Mouse (Mus musculus): ENCODE results near the gene Dst. TPM values are rescaled to one million over a fixed set of nuclear protein-coding genes. Genes with fewer than 3 reads are reported as not detected.

Gene Dst
- total and polyA plus RNA-seq, 3 experiments, result 9.1 to 28.0 (median 20.5) TPM

DNA sequence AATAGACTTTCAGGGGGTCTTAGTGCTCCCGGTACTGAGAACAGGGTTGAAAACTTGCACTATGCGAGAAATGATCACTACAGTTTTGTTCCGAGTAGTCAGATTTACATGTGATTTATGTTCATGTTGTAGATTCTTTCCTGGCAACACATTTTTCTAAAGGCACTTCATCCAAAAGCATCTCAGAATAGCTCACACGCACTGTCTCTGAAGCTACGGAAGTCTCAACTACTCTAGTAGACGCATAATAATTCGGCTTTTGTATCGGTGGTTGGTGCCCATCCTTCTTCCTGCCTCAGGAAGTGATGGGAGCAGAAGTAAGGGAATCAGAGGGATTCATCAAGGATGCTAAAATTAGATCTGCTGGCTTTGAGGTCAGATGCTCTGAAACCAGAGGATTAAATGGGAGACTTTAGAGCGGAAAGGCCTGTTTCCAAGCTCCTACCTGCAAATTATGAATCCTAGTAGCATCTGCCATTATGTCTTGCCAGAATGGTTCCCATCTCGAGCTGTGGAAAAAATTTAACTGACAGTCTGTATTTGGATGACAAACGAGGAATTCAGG is 32.4 kb downstream of the Dst start:
- in situ Hi-C loops (cut with MboI; ENCODE audit: low pct_ligation_motif_present, low pct_unique_long_range_greater_than_20kb, low sequenced_read_pairs) (no loop called here), dilution Hi-C loops (cut with MboI; ENCODE audit: extremely low pct_ligation_motif_present, extremely low pct_unique_long_range_greater_than_20kb, low sequenced_read_pairs) (no loop called here)
- Histone ChIP-seq H3K9ac (ENCODE audit: insufficient read depth, low read depth) (no peak overlapping the region), H3K4me2 (ENCODE audit: insufficient read depth, low read depth, poor library complexity, severe bottlenecking) (no peak overlapping the region), H3K36me3 (replicated peaks in 1 of 2; ENCODE audit: control insufficient read depth in 1 of 2, insufficient read depth in 1 of 2, low read length in 1 of 2) (peaks cover 0 to 9% of the 10 kb centered on the region in 2 experiments), H3K27ac (ENCODE audit: insufficient read depth, low read depth) (no peak overlapping the region), H3K79me2 (replicated peaks; ENCODE audit: control insufficient read depth, extremely low read depth, insufficient read depth, poor library complexity, severe bottlenecking) (no peaks in the 10 kb centered on the region), H3K4me1 (ENCODE audit: control insufficient read depth in 1 of 2, insufficient read depth in 2 of 2) (peaks cover 7 to 20% of the 10 kb centered on the region in 2 experiments; a peak in 3 of 4 replicates), H3K4me3 (replicated peaks in 1 of 3; ENCODE audit: low read depth in 2 of 3, low read length in 2 of 3, poor library complexity in 1 of 3) (no peak overlapping the region), H3K9me3 (replicated peaks; ENCODE audit: low read length) (peaks cover 2% of the 10 kb centered on the region), H3K27me3 (replicated peaks) (no peaks in the 10 kb centered on the region)
- DNase-seq (ENCODE audit: extremely low read depth), result no peak
- no peak for TF ChIP-seq ZKSCAN1 (IDR thresholded peaks at IDR 0.05; ENCODE audit: borderline replicate concordance, low read depth, low read length)
- no peak for TF ChIP-seq JUN (IDR thresholded peaks at IDR 0.05; ENCODE audit: insufficient read depth, low read depth, low read length)
- no peak for TF ChIP-seq MEF2A (IDR thresholded peaks at IDR 0.05; ENCODE audit: borderline replicate concordance, low read depth, low read length)

DNA sequence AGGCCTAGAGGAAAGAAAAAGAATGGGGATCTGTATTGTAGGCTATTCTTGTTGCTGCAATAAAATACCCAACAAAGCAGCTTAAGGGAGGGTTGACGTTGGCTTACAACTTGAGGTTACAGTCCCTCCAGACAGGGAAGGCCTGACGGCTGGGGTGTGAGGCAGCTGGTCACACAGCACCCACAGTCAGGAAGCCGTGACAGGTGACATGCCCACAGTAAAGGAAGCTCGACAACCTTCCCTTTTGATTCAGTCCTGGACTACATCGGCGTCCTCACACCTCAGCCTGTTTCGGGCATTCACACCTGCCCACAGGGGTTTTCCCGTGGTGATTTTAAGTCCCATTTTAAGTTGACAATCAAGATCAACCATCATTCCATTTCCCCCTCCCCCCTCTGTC is 34.6 kb downstream of the Dst start:
- Histone ChIP-seq H3K27me3 (replicated peaks) (no peaks in the 10 kb centered on the region), H3K79me2 (replicated peaks; ENCODE audit: control insufficient read depth, extremely low read depth, insufficient read depth, poor library complexity, severe bottlenecking) (no peaks in the 10 kb centered on the region), H3K9me3 (replicated peaks; ENCODE audit: low read length) (peaks cover 2% of the 10 kb centered on the region), H3K4me3 (replicated peaks in 1 of 3; ENCODE audit: low read depth in 2 of 3, low read length in 2 of 3, poor library complexity in 1 of 3) (no peak overlapping the region), H3K4me2 (ENCODE audit: insufficient read depth, low read depth, poor library complexity, severe bottlenecking) (no peak overlapping the region), H3K9ac (ENCODE audit: insufficient read depth, low read depth) (no peak overlapping the region), H3K27ac (ENCODE audit: insufficient read depth, low read depth) (no peak overlapping the region), H3K4me1 (ENCODE audit: control insufficient read depth in 1 of 2, insufficient read depth in 2 of 2) (peaks cover 7 to 16% of the 10 kb centered on the region in 2 experiments; a peak in 3 of 4 replicates), H3K36me3 (replicated peaks in 1 of 2; ENCODE audit: control insufficient read depth in 1 of 2, insufficient read depth in 1 of 2, low read length in 1 of 2) (peaks cover 0 to 8% of the 10 kb centered on the region in 2 experiments)
- in situ Hi-C loops (cut with MboI; ENCODE audit: low pct_ligation_motif_present, low pct_unique_long_range_greater_than_20kb, low sequenced_read_pairs) (no loop called here), dilution Hi-C loops (cut with MboI; ENCODE audit: extremely low pct_ligation_motif_present, extremely low pct_unique_long_range_greater_than_20kb, low sequenced_read_pairs) (no loop called here)
- TF ChIP-seq MAX (IDR thresholded peaks at IDR 0.05; ENCODE audit: low read length) (no peak), ZNF384 (IDR thresholded peaks at IDR 0.05; ENCODE audit: low read depth, low read length) (0 out of 2 replicates have a peak, but pooled peaks have one; percentile 29)
- DNase-seq (ENCODE audit: extremely low read depth), result peak; percentile 16

DNA sequence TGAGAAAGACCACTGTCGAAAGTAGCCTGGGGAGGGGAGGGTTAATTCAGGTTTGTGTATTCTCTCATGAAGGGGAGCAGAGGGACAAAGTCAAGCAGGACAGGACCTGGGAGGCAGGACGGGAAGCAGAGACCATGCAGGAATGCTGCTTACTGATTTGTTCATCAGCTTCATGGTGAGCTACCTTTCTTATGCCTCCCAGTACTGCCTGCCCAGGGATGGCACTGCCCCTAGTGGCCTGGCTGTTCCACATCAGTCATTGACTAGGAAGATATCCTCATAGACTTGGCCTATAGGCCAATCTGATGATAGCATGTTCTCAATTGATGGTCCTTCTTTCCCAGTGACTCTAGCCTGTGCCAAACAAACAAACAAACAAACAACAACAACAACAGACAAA is 35.9 kb downstream of the Dst start:
- Histone ChIP-seq H3K9me3 (replicated peaks; ENCODE audit: low read length) (peaks cover 2% of the 10 kb centered on the region), H3K27me3 (replicated peaks) (no peaks in the 10 kb centered on the region), H3K4me3 (replicated peaks in 1 of 3; ENCODE audit: low read depth in 2 of 3, low read length in 2 of 3, poor library complexity in 1 of 3) (no peak overlapping the region), H3K79me2 (replicated peaks; ENCODE audit: control insufficient read depth, extremely low read depth, insufficient read depth, poor library complexity, severe bottlenecking) (no peaks in the 10 kb centered on the region), H3K4me1 (ENCODE audit: control insufficient read depth in 1 of 2, insufficient read depth in 2 of 2) (peaks cover 7 to 16% of the 10 kb centered on the region in 2 experiments; a peak in 3 of 4 replicates), H3K4me2 (ENCODE audit: insufficient read depth, low read depth, poor library complexity, severe bottlenecking) (no peak overlapping the region), H3K27ac (ENCODE audit: insufficient read depth, low read depth) (no peak overlapping the region), H3K36me3 (replicated peaks in 1 of 2; ENCODE audit: control insufficient read depth in 1 of 2, insufficient read depth in 1 of 2, low read length in 1 of 2) (peaks cover 0 to 7% of the 10 kb centered on the region in 2 experiments), H3K9ac (ENCODE audit: insufficient read depth, low read depth) (no peak overlapping the region)
- in situ Hi-C loops (cut with MboI; ENCODE audit: low pct_ligation_motif_present, low pct_unique_long_range_greater_than_20kb, low sequenced_read_pairs), result no loop called here
- TF ChIP-seq CTCF (conservative IDR thresholded peaks at IDR 0.05 in 1 of 2, IDR thresholded peaks at IDR 0.05 in 1 of 2; ENCODE audit: low read depth in 2 of 2, low read length in 2 of 2) (peak in 1 of 2 experiments; percentile 38; a peak in 2 of 4 replicates), MYC (IDR thresholded peaks at IDR 0.05; ENCODE audit: low read depth, low read length) (no peak), NELFE (IDR thresholded peaks at IDR 0.05; ENCODE audit: low read depth, low read length) (no peak)
- dilution Hi-C loops (cut with MboI; ENCODE audit: extremely low pct_ligation_motif_present, extremely low pct_unique_long_range_greater_than_20kb, low sequenced_read_pairs), result no loop called here
- no peak for DNase-seq (ENCODE audit: extremely low read depth)
